Mouse (Mus musculus) hindbrain, embryonic 13.5 days (tissue): Measurements from ENCODE around the gene Mapk14. TPM values are rescaled to one million over a fixed set of nuclear protein-coding genes. Genes with fewer than 3 reads are reported as not detected.
"Not testable (repeated sequence)": the region's sequence is repeated elsewhere in the genome, so short reads cannot be mapped to it uniquely, and the experiment has no call there.

Source experiments
- ATAC-seq: fragments of 200-750 bp; cut with Nextera tagmentation; 2 replicates; pipeline ENCODE4 v1.8.0; 2017; ENCODE audit warnings: moderate TSS enrichment; ENCODE audit not compliant: low FRiP score
- H3K27ac ChIP-seq: fragments of 300-500 bp; sonication (generic); 2 replicates; pipeline ENCODE4 v1.5.1; 2015; ENCODE audit warnings: inconsistent platforms, mild to moderate bottlenecking, moderate library complexity
- H3K27me3 ChIP-seq: fragments of 300-500 bp; sonication (generic); 2 replicates; pipeline ENCODE4 v1.6.1; 2015; ENCODE audit warnings: mild to moderate bottlenecking, inconsistent platforms
- H3K36me3 ChIP-seq: fragments of 300-500 bp; sonication (generic); 2 replicates; pipeline ENCODE4 v1.6.1; 2015; ENCODE audit warnings: mild to moderate bottlenecking, inconsistent platforms
- H3K4me1 ChIP-seq: fragments of 300-500 bp; sonication (generic); replicated peaks from 2 replicates; pipeline ENCODE4 v1.6.1; 2015; ENCODE audit warnings: inconsistent platforms
- H3K4me2 ChIP-seq: fragments of 300-500 bp; sonication (generic); 2 replicates; pipeline ENCODE4 v1.6.1; 2015; ENCODE audit warnings: inconsistent platforms, mild to moderate bottlenecking, moderate library complexity
- H3K4me3 ChIP-seq: fragments of 300-500 bp; sonication (generic); 2 replicates; pipeline ENCODE4 v1.5.1; 2015; ENCODE audit warnings: mild to moderate bottlenecking, inconsistent platforms
- H3K9ac ChIP-seq: fragments of 300-500 bp; sonication (generic); 2 replicates; pipeline ENCODE4 v1.6.1; 2015; ENCODE audit warnings: mild to moderate bottlenecking, inconsistent platforms
- H3K9me3 ChIP-seq: fragments of 300-500 bp; sonication (generic); 2 replicates; pipeline ENCODE4 v1.6.1; 2016; ENCODE audit warnings: inconsistent platforms
- WGBS: fragments of 180-500 bp; shearing (Covaris S2); methylation state at CpG from one replicate; pipeline ENCODE4 v1.1.7; 2015; 5-methylcytosine and 5-hydroxymethylcytosine counted together
- polyA plus RNA-seq: library from polyadenylated mRNA; unstranded; fragments of >200 nt; fragmentation: Nextera tagmentation; extraction: Ambion mirVana; gene quantifications from 2 replicates; pipeline ENCODE4 v1.2.1, GENCODE M21; 2015

The Mapk14 gene
- polyA plus RNA-seq, 1 experiment from 2014 or later, result 25.3 TPM

DNA sequence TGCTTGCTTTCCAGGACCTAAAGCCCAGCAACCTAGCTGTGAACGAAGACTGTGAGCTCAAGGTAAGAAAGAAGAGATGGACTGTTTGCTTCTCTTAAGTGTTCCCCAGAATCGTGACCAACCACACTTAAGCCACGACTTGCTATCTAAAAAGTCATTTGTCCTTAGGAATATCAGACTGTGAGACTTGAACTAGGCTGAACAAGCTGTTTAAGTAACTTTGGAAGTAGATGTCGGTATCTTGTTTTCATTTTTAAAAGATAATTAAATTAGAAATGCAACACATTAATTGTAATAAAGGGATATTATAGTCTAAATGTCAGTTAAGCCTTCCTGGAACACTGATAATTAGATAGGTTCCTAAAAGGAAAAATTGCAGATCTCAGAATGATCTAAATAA is 34.7 kb downstream of the Mapk14 start, which contains the start of gene AC170998.1:
AC170998.1 (plus strand) TSS at position 301 of the 400 bp plus-strand sequence.
- no peak within 1 kb of the TSS for H3K4me2 ChIP-seq
- H3K4me3 ChIP-seq, result no peak within 1 kb of the TSS
- H3K9me3 ChIP-seq, result no peaks in the 10 kb centered on the region
- peaks cover 84% of the 10 kb centered on the region for H3K36me3 ChIP-seq
- no peaks in the 10 kb centered on the region for H3K4me1 ChIP-seq
- no peak for ATAC-seq
- no peaks in the 10 kb centered on the region for H3K27me3 ChIP-seq
- 95% methylated on average over 4 of the region's 4 CpGs for WGBS
- no peak within 1 kb of the TSS for H3K9ac ChIP-seq
- H3K27ac ChIP-seq, result no peak within 1 kb of the TSS

DNA sequence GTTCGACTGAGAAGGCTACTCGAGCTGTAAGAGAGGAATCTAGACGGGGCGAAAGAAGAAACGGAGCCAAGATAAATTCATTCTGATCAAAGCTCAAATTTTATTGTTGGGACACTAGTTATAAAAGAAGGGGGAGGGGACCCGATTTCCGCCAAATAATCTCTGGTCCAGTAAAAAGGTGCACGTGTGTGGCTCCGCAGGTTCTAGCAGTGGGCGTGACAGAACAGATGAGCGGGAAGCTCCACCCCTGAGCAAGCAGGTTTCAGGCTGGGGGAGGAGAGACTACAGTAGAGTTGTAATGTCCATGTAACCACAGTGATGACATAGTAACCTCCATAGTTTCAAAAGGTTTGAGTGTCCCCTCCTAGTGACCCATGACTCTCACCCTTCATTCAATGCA is 36.4 kb downstream of the Mapk14 start:
- H3K4me3 ChIP-seq, H3K4me1 ChIP-seq, H3K4me2 ChIP-seq, H3K9me3 ChIP-seq, ATAC-seq, H3K27ac ChIP-seq, H3K9ac ChIP-seq, H3K27me3 ChIP-seq: not testable (repeated sequence)
- 96% methylated on average over 11 of the region's 11 CpGs for WGBS
- H3K36me3 ChIP-seq, result peaks cover 92% of the 10 kb centered on the region

DNA sequence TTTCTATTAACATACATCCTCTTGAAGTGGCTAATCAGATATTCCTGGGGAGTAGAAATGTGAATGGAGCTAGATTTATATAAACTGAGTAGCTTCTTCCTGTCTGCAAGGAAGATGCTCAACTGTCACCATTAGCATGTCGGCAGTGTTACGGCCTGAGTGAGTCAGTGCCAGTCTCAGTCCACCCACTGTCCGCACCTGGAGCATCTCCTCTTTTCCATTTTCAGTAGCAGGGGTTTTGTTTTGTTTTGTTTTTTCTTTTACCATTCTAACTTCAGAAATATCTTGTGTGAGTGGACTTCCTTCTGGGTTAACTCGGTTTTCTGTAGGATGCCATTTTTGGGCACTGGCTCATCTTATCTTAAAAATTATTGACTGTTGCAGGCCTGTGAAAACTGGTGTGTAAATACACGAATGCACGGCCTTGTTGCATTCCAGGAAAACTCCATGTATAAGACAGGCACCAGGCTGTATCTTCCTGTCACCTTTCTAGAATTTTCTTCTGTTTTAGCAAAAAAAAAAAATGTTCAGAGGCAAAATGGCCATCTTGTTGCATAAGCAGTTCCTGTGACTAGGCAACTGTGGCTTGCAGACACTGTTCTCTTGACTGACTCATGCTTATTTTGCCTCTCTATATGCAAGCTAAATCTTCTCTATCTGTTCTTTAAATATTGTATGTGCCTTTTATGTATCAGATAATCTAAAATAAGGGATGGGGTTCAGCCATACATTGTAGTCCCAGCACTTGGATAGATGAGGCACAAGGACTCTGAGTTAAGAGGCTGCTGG is 44.4 kb downstream of the Mapk14 start:
- H3K9ac ChIP-seq, result no peak overlapping the region
- H3K9me3 ChIP-seq, result no peaks in the 10 kb centered on the region
- no peak overlapping the region for H3K4me2 ChIP-seq
- no peak for ATAC-seq
- H3K4me3 ChIP-seq, result no peak overlapping the region
- H3K4me1 ChIP-seq, result peaks cover 7% of the 10 kb centered on the region; the same call in 1 of the 2 replicates
- WGBS, result 96% methylated on average over 6 of the region's 6 CpGs
- peaks cover 67% of the 10 kb centered on the region for H3K36me3 ChIP-seq
- H3K27me3 ChIP-seq, result no peaks in the 10 kb centered on the region
- no peak overlapping the region for H3K27ac ChIP-seq

DNA sequence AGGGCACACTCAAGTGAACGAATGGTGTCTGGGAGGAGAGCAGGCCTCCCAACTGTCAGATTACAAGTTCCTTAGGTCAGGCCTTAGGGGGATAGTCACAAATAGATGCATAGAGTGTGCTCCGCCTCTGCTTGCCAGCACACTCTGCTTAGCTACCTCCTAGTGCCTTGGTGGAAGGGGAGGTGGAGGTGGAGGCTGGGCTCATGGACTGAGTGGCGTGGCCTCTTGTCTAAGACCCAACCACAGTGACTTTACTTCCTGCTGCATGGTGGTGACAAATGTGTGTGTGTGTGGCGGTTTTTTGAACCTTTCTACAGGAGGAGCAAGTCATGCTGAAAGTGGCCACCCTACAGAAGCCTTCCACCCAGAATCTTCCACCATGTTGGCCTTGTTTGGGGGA is 45.4 kb downstream of the Mapk14 start:
- Histone ChIP-seq H3K4me1 (peaks cover 7% of the 10 kb centered on the region; the same call in 1 of the 2 replicates), H3K4me3 (no peak overlapping the region), H3K9ac (no peak overlapping the region), H3K36me3 (peaks cover 67% of the 10 kb centered on the region), H3K27ac (no peak overlapping the region), H3K27me3 (no peaks in the 10 kb centered on the region), H3K9me3 (no peaks in the 10 kb centered on the region), H3K4me2 (no peak overlapping the region)
- ATAC-seq, result no peak
- WGBS, result 73% methylated on average over 4 of the region's 4 CpGs

DNA sequence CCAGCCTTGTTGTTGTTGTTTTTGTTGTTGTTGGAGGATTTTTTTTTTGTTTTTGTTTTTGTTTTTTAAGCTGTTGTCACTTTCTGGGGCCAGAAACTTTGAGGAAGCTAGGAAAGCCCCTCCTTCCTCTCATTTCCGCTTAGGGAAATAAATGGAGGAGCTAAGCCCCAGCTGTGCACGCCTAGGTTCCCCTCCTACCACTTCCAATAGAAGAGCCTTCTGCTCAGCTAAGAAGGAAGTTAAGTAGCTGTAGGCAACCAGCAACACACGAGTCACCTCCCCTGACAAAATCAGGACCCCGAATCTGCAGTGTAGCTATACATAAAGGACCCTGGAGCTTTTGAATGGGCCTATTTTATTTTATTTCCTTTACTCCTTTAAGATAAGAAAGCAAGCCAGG is 46.8 kb downstream of the Mapk14 start:
- Histone ChIP-seq H3K27ac (no peak overlapping the region), H3K4me1 (peaks cover 7% of the 10 kb centered on the region; the same call in 1 of the 2 replicates), H3K36me3 (peaks cover 67% of the 10 kb centered on the region), H3K4me2 (no peak overlapping the region), H3K27me3 (no peaks in the 10 kb centered on the region), H3K9me3 (no peaks in the 10 kb centered on the region), H3K9ac (no peak overlapping the region), H3K4me3 (no peak overlapping the region)
- no peak for ATAC-seq
- 88% methylated on average over 4 of the region's 4 CpGs for WGBS

DNA sequence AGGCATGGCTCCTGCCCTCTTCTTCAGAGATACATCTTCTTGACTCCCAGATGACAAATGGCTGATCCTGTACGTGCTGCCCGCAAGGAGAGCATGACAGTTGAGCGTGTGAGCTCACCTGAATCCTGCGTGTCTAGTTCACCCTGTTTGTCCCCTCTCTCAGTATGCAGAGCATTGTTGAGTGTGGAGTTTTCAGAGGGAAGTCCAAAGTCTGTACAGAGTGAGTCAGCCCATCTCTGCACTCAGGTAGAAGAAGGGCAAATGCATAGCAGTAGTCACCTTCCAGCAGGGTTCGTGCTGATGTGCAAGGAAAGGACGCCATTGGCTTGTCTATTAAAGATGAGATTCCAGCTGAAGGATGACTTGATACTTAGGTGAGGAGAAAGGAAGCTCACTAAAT is 48.1 kb downstream of the Mapk14 start:
- Histone ChIP-seq H3K4me2 (no peak overlapping the region), H3K4me3 (no peak overlapping the region), H3K27ac (no peak overlapping the region), H3K9ac (no peak overlapping the region), H3K9me3 (no peaks in the 10 kb centered on the region), H3K4me1 (peaks cover 7% of the 10 kb centered on the region; the same call in 1 of the 2 replicates), H3K27me3 (no peaks in the 10 kb centered on the region), H3K36me3 (peaks cover 75% of the 10 kb centered on the region)
- 95% methylated on average over 6 of the region's 6 CpGs for WGBS
- ATAC-seq, result no peak

DNA sequence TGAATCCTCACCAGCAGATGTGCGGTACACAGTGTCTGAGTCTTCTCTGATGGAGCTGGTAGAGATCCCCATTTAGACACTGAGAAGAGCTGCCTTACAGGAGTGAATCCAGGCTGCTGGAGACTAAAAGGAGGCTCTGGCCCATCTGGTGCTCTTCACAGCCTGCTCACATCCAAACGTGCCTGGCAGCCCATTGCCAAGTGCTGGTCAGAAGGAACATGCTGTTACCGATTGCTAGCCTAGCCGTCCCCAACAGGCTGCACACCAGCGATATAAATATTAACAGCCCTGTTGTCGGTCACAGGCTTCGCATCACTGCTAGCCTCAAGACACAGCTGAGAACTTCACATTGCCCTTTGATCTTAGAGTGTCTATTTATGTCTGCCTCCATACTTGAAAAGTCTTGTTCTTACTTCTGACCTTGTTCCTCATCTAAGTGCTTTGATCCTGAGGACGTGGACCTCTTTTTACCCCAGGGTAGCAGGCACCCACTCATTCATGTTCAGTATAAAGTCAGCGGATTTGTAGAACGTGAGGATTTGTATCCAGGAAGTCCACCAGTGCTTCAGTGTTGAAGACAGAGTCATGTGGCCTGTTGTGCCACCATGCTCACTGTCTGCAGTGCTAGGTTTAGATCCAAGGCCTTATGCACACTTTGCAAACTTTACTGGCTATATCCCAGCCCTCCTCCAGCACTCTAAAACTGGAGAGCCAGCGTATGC is 52.2 kb downstream of the Mapk14 start:
- no peaks in the 10 kb centered on the region for H3K4me1 ChIP-seq
- no peak overlapping the region for H3K9ac ChIP-seq
- no peak overlapping the region for H3K4me3 ChIP-seq
- H3K9me3 ChIP-seq, result no peaks in the 10 kb centered on the region
- no peaks in the 10 kb centered on the region for H3K27me3 ChIP-seq
- H3K27ac ChIP-seq, result no peak overlapping the region
- WGBS, result 96% methylated on average over 11 of the region's 11 CpGs
- peaks cover 96% of the 10 kb centered on the region for H3K36me3 ChIP-seq
- H3K4me2 ChIP-seq, result no peak overlapping the region
- no peak for ATAC-seq

DNA sequence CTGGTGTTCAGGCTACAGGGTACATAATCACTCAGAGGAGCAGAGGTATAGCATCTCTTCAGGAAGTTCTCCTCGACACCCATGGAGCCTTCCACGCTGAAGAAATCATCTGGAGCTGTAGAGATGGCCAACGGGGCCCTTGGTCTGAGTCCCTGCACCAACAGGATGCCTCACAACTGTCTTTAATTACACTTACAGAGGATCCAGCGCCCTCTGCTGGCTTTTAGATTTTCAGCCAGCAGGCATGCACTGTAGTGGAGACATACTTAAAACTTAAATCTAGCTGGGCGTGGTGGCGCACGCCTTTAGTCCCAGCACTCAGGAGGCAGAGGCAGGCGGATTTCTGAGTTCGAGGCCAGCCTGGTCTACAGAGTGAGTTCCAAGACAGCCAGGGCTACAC is 52.8 kb downstream of the Mapk14 start:
- WGBS, result 92% methylated on average over 9 of the region's 9 CpGs
- Histone ChIP-seq H3K36me3 (peaks cover 98% of the 10 kb centered on the region), H3K4me3 (no peak overlapping the region), H3K4me2 (no peak overlapping the region), H3K27me3 (no peaks in the 10 kb centered on the region), H3K9ac (no peak overlapping the region), H3K9me3 (no peaks in the 10 kb centered on the region), H3K4me1 (no peaks in the 10 kb centered on the region), H3K27ac (no peak overlapping the region)
- ATAC-seq, result no peak

DNA sequence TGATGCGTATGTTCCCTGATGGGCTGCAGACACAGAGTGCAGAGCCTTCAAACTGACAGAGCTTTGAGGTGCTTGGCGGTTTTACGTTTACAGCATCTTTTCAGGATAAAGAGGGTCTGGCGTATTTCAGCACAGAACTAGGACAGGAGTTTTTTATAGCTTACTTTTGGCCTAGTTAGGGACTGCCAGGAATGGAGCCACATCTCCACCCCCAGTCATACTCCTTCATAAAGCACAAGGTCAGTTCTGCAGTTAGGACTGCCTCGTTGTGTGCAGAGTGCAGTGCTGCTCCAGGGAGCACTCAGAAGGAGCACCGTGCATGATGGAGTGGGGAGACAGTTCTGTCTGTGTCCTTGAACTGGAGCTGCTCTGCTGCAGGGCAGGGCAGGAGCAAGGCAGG is 54.6 kb downstream of the Mapk14 start:
- Histone ChIP-seq H3K4me3 (no peak overlapping the region), H3K4me2 (no peak overlapping the region), H3K27me3 (no peaks in the 10 kb centered on the region), H3K27ac (no peak overlapping the region), H3K36me3 (peaks cover 85% of the 10 kb centered on the region), H3K9ac (no peak overlapping the region), H3K9me3 (no peaks in the 10 kb centered on the region), H3K4me1 (no peaks in the 10 kb centered on the region)
- no peak for ATAC-seq
- WGBS, result 93% methylated on average over 6 of the region's 6 CpGs

DNA sequence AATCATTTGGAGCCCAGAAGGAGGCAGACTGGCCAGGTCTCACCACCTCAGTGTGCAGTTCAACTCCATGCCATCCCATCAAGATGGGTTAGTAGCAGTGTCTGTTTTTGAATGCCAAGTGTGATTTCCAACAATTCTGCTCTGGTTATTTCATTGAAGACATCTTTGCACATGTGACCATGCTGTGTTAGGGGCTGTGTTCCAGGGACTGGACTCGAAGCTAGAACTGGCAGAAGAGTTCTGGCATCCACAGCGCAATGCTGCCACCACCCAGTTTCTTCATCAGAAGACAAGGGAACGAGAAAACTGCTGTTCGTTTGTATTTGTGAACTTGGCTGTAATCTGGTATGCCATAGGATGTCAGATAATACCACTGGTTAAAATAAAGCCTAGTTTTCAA is 56.9 kb downstream of the Mapk14 start:
- no peak overlapping the region for H3K4me3 ChIP-seq
- no peaks in the 10 kb centered on the region for H3K9me3 ChIP-seq
- no peak overlapping the region for H3K9ac ChIP-seq
- no peaks in the 10 kb centered on the region for H3K27me3 ChIP-seq
- no peak overlapping the region for H3K27ac ChIP-seq
- WGBS, result 94% methylated on average over 4 of the region's 4 CpGs
- H3K4me2 ChIP-seq, result no peak overlapping the region
- ATAC-seq, result no peak
- H3K36me3 ChIP-seq, result peaks cover 64% of the 10 kb centered on the region
- H3K4me1 ChIP-seq, result no peaks in the 10 kb centered on the region

DNA sequence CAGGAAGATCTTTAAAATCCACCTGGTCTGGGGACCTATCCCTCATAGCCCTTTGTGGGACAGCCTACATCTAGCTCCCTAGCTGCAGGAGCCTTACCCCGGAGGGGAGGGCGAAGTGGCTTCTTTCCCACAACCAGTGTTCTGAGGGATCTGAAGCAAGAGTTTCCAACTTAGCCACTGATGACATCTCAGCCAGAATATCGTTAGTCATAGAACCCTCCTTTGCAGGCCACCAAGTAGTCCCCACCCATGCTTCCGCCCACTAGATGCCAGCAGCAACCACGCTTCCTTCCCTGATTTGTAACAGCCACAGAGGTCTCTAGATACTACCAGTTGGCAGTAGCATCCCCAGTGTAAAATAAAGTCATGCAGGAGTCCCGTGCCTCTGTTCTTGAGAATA is 59.5 kb downstream of the Mapk14 start:
- 87% methylated on average over 6 of the region's 6 CpGs for WGBS
- Histone ChIP-seq H3K4me2 (no peak overlapping the region), H3K36me3 (peaks cover 38% of the 10 kb centered on the region), H3K4me1 (no peaks in the 10 kb centered on the region), H3K4me3 (no peak overlapping the region), H3K9me3 (no peaks in the 10 kb centered on the region), H3K27ac (no peak overlapping the region), H3K27me3 (no peaks in the 10 kb centered on the region), H3K9ac (no peak overlapping the region)
- ATAC-seq, result no peak

DNA sequence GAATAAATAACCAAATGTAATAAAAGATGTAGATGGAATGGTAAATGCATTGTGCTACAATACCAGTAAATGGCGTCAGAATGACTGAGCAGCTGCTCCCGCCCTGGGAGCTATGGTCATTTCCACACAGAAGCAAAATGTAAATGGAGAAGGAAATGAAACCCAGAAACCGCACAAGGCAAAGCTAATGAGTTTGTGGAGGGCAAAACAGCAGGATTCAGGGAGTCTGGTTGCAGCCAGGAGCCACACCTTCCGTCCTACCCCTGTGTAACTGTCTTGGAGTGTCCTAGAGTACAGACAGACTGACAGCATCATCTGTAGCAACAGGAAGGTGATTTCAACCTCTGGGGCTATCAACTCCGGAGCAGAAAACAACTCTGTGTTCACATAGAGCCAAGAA is 65.3 kb downstream of the Mapk14 start:
- no peaks in the 10 kb centered on the region for H3K27me3 ChIP-seq
- no peak overlapping the region for H3K4me3 ChIP-seq
- H3K36me3 ChIP-seq, result no peaks in the 10 kb centered on the region
- 70% methylated on average over 5 of the region's 5 CpGs for WGBS
- no peak for ATAC-seq
- H3K9me3 ChIP-seq, result no peaks in the 10 kb centered on the region
- H3K9ac ChIP-seq, result no peak overlapping the region
- H3K27ac ChIP-seq, result no peak overlapping the region
- no peak overlapping the region for H3K4me2 ChIP-seq
- H3K4me1 ChIP-seq, result no peaks in the 10 kb centered on the region

DNA sequence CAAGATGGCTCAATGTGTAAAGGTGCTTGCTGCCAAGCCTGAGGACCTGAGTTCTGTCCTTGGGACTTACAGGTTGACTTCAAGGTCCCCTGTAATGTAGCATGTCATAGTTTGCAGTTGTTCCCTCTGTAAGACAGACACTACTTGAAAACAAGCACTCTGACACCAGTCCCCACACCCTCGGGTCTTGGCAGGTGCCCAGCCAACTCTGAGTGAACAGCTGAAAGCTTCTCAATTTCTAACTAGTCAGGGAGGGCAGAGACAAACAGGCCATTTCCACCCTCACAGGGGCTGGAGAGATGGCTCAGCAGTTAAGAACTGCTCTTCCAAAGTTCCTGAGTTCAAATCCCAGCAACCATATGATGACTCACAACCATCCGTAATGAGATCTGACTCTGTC is 66.3 kb downstream of the Mapk14 start:
- H3K9ac ChIP-seq, result no peak overlapping the region
- no peaks in the 10 kb centered on the region for H3K4me1 ChIP-seq
- no peak overlapping the region for H3K27ac ChIP-seq
- no peak overlapping the region for H3K4me2 ChIP-seq
- no peak overlapping the region for H3K4me3 ChIP-seq
- ATAC-seq, result no peak
- H3K36me3 ChIP-seq, result no peaks in the 10 kb centered on the region
- no peaks in the 10 kb centered on the region for H3K9me3 ChIP-seq
- 88% methylated on average over 2 of the region's 2 CpGs for WGBS
- no peaks in the 10 kb centered on the region for H3K27me3 ChIP-seq
